Mouse (Mus musculus): ENCODE measurements at regions not wholly inside any gene's neighbourhood (a gene's known extent, or its start where the extent isn't known, plus 50 kb on each side); places are given as distances from the start of the nearest gene placed in this dataset.

DNA sequence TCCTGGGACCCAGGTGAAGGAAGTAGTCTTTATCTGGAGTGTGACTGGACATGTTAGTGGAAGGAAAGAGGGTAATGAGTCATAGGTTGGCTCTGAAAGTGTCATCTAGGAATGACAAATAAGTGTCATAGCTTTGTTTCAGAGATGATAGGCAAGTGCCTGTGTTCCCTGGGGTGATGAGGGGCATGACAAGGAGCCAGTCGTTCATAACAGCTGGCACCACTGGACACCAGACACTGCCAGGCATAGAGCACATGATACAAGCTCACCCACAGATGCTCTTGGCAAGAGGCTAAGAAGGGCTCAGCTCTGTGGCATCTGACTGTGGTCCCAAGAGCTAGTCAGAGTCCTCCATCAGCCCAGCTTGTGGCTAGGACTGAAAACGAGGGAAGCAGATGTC is 171.0 kb downstream of the Rab11fip4 start:
- no peak for DNase-seq

DNA sequence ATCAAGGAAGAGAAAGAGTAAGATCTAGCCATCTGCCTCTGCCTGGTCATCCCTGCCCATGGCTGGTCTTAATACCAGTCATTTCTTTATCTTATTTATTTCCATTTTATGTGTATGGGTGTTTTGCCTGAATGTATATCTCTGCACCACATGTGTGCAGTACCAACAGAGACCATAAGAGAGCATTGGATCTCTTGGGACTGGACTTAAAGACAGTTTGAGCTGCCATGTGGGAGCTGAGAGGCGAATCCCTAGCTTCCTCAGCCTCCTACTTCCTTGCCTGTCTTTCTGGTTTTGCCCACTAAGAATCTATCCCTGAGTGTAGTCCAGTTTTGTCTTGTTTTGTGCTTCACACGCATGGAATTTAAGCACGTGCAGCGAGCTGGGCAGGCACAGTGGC is 169.5 kb downstream of the Rab11fip4 start:
- DNase-seq, result no peak

DNA sequence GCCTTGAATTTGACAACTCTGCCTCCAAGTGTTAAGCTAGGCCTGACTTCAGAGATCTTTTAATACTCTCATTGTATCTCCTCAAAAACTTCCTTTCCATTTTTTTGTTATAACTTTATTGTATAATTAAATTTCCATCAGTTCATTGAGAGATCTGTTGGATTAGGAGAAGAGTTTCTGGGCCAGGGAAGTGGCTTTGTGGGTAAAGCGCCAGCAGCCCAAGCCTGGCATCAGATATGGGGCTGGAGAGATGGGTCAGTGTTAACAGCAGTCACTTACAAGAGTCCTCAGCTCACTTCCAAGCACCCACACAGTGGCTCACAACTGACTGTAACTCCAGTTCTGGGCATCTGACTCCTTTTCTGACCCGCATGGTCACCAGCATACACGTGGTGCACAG is 167.3 kb downstream of the Rab11fip4 start:
- no peak for DNase-seq

DNA sequence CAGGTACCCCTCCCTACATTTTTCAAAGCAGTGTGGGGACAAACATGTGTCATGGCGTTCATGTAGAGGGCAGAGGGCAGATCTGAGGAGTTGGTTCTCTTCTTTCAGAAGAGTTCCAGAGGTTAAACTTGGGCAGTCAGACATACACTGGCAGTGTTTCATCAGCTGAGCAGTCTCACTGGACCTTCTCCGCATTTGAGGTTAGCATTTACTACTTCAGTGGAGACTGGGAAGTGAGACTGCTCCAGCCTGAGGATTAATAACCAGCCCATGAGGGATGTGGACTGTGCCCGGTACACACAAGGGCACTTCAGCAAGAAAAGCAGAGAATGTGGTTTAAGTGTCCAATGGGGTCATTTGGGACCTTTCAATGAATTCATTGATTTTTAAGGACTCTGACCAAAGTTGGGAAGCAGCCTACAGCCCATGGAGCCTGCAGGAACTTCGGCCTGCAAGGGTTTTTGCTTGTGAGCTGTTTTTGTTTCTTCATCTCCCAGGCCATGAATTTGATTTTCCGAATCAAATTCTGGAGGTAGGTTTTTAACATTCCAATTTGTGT is 166.6 kb downstream of the Rab11fip4 start:
- no peak for DNase-seq

DNA sequence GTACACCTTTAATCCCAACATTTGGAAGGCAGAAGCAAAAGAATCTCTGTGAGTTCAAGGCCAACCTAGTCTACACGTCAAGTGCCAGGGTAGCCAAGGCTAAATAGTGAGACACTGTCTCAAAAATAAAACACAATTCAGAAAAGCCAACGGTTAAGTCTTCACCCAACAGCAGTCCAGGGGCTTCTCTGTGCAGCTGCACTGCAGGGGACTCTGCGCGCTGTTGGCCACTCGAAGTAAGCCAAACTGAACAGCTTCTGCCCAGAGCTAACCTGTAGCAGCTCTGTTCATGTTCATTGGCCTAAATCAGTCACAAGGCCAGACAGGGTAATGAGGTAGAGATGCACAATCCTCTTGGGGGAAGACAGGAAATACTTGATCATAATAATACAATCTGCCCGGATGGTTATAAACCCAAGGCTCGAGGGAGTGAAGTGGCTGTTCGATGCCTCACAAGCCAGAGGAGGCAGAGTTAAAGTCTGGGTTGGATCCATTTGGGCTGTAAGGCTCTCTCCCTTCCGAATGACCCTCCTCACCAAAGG is 165.4 kb downstream of the Rab11fip4 start:
- DNase-seq, result no peak

DNA sequence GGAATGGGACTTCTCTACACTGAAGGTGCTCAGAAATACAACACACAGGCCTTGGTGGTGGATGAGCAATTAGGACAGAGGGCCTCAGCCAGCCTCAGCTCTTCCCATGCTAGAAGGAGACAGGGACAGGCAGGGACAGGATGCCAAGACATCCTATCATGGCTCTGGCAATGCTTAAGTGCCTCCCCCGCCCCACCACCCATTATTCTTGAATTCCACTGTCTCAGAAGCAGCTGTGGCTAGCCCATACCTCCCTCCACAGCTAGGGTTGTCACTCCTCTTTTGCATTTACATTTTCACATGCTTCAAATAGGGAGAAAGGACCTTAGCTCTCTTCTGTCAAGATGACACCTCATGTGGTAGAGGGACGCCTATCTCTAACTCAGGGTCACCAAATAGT is 162.5 kb downstream of the Rab11fip4 start:
- DNase-seq, result no peak

DNA sequence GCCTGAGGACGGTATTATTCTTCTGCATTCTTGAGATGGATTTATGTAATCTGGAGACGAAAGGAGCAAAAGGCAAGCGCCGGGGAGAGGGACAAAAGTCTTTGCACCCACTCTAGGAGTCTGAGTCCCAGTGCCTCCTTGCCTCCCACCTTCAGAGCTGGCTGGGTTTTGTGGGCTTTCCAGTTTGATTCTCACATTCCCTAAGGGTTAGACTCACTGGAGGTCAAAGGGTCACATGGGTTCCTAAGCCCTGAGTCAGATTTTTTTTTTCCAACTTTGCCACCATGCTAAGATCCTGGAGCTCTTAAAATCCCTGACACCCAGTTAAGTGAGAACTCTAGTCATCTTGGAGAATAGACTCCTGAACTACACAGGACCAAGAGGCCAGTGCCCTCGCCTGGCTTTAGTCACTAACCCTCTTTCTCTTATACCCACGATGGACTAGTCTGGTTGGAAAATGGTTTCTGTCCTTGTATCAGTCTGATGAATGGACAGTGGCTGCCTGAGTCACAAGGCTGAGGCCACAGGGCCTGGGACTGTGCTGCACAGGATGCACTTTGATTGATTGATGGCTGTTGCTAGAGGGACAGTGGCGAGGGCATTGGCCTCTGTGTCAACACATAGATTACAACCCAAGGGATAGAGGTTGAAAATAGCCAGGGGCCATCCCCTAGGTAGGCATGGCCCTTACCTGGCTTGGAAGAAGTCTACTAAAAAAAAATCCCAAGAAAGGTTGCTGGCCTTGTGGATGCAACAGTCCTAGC is 161.9 kb downstream of the Rab11fip4 start:
- no peak for DNase-seq

DNA sequence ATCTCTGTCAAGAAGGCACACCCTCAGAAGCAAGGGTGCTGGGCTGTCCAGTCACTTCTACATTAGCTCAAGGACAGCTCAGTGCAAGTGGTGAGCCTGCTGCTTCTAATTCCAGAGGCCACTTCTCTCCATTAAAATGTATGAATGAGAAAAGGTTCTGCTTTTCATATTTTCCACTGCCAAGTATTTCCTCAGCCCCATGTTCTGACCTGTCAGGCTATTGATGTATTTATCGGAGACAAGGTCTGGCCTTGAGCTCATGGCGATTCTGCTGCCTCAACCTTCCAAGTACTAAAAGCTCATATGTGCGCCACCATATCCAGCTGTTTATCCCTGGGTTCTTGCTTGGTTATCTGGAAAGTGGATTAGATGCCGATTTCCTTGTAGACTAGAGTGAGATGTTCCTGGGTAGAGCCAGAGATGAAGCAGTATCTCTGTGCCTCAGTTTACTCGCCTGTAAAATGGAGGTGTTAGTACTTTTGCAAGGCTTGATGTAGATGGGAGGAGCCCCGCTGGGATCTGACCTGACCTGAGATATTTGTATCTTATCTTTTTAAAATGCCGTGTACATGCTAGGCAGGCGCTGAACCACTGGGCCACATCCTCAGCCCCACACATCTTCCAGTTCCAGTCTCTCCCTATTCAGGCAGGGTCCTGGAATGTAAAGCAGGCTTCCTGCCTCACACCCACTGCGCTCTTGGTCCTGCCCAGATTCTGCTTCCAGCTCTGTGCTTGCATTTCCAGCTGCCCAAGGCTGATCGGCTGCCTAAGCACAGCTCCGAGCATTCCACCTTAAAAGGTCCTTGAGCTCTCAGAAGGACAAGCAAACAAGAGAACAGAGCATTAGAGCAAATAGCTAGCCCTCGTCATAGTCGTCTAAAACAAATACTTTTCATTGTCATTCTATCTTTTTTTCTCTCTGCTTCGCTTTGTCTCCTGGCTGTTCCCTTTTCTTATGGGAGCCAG is 161.0 kb downstream of the Rab11fip4 start:
- DNase-seq, result no peak

DNA sequence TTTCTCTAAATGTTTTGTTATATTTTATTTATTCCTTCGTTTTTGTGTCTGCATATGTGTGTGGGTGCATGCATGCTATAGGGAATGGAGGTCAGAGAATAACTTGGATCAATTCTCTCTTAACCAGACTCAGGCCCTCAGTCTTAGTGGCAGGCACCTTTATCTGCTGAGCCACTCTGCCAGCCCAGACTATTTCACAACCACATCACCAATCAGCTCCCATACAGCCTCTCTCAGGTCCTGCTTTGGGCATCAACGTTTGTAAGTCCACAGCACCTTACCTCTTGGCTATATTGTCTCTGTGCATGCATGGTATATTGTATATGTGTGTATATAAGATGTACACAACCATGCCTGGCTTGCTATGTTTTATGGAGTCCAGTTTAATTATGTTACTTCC is 159.9 kb downstream of the Rab11fip4 start:
- DNase-seq, result no peak

DNA sequence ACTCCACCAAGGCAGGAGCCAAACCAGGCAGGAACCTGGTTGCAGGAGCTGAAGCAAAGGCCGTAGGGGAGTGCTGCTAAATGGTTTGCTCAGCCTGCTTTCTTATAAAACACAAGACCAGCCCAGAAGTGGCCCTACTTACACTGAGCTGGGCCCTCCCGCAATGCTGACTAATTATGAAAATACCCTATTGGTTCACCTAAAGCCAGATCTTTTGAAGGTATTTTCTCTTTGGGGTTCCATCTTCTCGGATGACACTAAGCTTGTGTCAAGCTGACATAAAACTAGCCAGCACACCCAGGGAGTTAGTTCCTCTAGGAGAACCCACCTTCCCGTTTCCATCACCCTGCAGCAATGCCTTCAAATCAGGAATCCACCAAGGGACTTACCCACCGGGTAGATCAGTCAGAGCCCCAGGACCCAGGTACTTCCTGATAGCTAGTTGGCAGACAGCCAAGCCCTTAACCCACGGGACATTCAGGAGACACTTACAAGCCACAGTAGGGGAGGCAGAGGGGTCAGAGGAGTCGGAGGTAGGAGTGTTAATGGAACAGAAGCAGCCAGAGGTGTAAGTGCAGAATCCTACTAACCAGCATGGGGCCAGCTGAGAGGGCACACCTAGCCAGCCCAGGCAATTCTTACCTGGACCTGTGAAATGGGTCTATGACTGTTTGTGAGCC is 158.9 kb downstream of the Rab11fip4 start:
- no peak for DNase-seq

DNA sequence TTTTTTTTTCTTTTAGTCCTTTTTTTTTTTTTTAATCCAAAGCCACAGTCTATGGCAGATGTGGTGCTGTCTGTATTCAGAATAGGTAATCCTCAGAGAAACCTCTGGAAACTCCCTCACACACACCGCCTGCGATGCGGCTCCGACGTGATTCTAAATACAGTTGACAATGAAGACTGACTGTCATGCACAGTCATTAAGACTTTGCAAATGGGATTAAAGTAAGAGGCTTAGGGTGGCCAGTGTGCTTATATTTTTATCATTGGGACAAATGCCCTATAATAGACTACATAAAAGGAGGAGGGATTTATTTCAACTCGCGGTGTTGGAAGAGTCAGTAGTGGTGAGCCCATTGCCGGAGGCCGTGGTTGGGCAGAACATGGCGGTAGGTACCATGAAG is 158.1 kb downstream of the Rab11fip4 start:
- DNase-seq, result no peak

DNA sequence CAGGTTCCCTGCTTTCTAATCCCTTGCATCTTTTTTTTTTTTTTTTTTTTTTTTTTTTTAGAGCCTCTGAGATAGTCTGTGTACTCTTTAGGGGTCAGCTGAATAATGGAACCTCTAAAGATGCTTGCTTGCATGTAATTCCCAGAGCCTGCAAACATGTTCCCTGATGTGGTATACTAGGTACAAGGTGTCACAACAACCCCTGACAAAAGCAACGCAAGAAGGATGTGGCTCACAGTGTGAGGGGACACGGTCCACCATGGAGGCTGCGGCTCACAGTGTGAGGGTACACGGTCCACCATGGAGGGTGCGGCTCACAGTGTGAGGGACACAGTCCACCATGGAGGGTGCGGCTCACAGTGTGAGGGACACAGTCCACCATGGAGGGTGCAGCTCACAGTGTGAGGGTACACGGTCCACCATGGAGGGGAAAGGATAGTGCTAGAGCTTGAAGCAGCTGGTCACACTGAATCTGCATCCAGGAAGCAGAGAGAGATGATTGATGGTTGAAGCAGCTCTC is 157.7 kb downstream of the Rab11fip4 start:
- no peak for DNase-seq

DNA sequence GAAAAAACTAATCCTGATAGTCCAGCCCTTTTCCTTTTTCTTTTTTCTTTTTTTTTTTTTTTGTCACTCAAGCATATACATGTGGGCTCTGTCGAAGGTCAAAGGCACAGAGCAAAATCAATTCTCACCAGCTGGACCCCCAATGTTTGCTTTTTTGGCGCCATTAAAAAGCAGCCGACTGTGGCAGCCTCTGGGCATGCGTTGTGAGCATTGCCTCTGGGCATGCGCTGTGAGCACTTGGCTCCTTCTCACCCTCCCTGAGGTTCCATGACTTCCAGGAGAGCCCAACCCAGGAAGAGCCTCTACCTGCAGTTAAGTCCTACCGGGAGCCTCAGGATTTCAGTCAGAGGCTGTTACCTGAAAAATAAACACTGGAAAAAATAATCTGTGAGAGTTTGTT is 156.8 kb downstream of the Rab11fip4 start:
- DNase-seq, result no peak

All from right cerebral cortex, postnatal 25 days (tissue).